Mouse (Mus musculus): ENCODE data around the gene Mucl3. TPM values are rescaled to one million over a fixed set of nuclear protein-coding genes. Genes with fewer than 3 reads are reported as not detected.
A peak's percentile ranks its signal among the peaks of the same experiment; 100 is the strongest.

The Mucl3 gene
- total RNA-seq (2022) = not detected

GRCm38 (mm10) chr17:35643609-35644236 is at the start of gene Mucl3:
Gene Mucl3, minus strand, starts transcription at chr17:35643695.
- no peak for DNase-seq (ENCODE audit: low spot score in 2 of 2)

GRCm38 (mm10) chr17:35692368-35692767 is 48.9 kb upstream of the Mucl3 start:
- DNase-seq (ENCODE audit: low spot score in 2 of 2) = no peak

GRCm38 (mm10) chr17:35691811-35692210 is 48.3 kb upstream of the Mucl3 start:
- DNase-seq (ENCODE audit: low spot score in 2 of 2) = no peak

GRCm38 (mm10) chr17:35689936-35690645 is 46.6 kb upstream of the Mucl3 start:
- no peak for DNase-seq (ENCODE audit: low spot score in 2 of 2)

GRCm38 (mm10) chr17:35688347-35689175 is 45.1 kb upstream of the Mucl3 start:
- no peak for DNase-seq (ENCODE audit: low spot score in 2 of 2)

- DNase-seq (ENCODE audit: low spot score in 2 of 2) = no peak
These were observed 41.6 kb upstream of the Mucl3 start for GRCm38 (mm10) chr17:35685061-35685460.

GRCm38 (mm10) chr17:35681986-35682385 is 38.5 kb upstream of the Mucl3 start:
- DNase-seq (ENCODE audit: low spot score in 2 of 2) = no peak

- no peak for DNase-seq (ENCODE audit: low spot score in 2 of 2)
These were observed 37.1 kb upstream of the Mucl3 start for GRCm38 (mm10) chr17:35680591-35680990.

- peak; percentile 81 to 86 for DNase-seq (ENCODE audit: low spot score in 2 of 2)
These were observed 30.0 kb upstream of the Mucl3 start, which contains the start of gene Gtf2h4 for GRCm38 (mm10) chr17:35673416-35674035. Gene Gtf2h4, minus strand, starts transcription at chr17:35673739.

GRCm38 (mm10) chr17:35672527-35672926 is 29.0 kb upstream of the Mucl3 start:
- DNase-seq (ENCODE audit: low spot score in 2 of 2) = no peak

- no peak for DNase-seq (ENCODE audit: low spot score in 2 of 2)
These were observed 28.4 kb upstream of the Mucl3 start for GRCm38 (mm10) chr17:35671846-35672245.

- no peak for DNase-seq (ENCODE audit: low spot score in 2 of 2)
These were observed 26.2 kb upstream of the Mucl3 start for GRCm38 (mm10) chr17:35669731-35670130.

- peak; percentile 97 for DNase-seq (ENCODE audit: low spot score in 2 of 2)
These were observed 24.0 kb upstream of the Mucl3 start, which contains the start of gene Vars2 for GRCm38 (mm10) chr17:35667334-35668065. Gene Vars2, minus strand, starts transcription at chr17:35667592.

GRCm38 (mm10) chr17:35666851-35667256 is 23.4 kb upstream of the Mucl3 start:
- no peak for DNase-seq (ENCODE audit: low spot score in 2 of 2)

- DNase-seq (ENCODE audit: low spot score in 2 of 2) = no peak
These were observed 22.5 kb upstream of the Mucl3 start for GRCm38 (mm10) chr17:35665957-35666515.

GRCm38 (mm10) chr17:35653086-35653485 is 9.6 kb upstream of the Mucl3 start:
- no peak for DNase-seq (ENCODE audit: low spot score in 2 of 2)

- no peak for DNase-seq (ENCODE audit: low spot score in 2 of 2)
These were observed 5.9 kb upstream of the Mucl3 start for GRCm38 (mm10) chr17:35649429-35649828.

GRCm38 (mm10) chr17:35639352-35639751 is 4.1 kb downstream of the Mucl3 start:
- DNase-seq (ENCODE audit: low spot score in 2 of 2) = no peak

GRCm38 (mm10) chr17:35638475-35639190 is 4.9 kb downstream of the Mucl3 start:
- DNase-seq (ENCODE audit: low spot score in 2 of 2) = peak in 1 of 2 experiments; percentile 45

- no peak for DNase-seq (ENCODE audit: low spot score in 2 of 2)
These were observed 7.1 kb downstream of the Mucl3 start for GRCm38 (mm10) chr17:35636363-35636762.
